Mouse (Mus musculus) embryonic facial prominence, embryonic 12.5 days (tissue): Measurements from ENCODE around the gene Olfr92. TPM values are rescaled to one million over a fixed set of nuclear protein-coding genes. Genes with fewer than 3 reads are reported as not detected.

Experiments used
- ATAC-seq: fragments of 200-750 bp; cut with Nextera tagmentation; 2 replicates; pipeline ENCODE4 v1.8.0; 2017; ENCODE audit not compliant: insufficient number of reproducible peaks, insufficient read depth, low FRiP score, low TSS enrichment
- H3K27ac ChIP-seq: fragments of 300-500 bp; sonication (generic); 2 replicates; pipeline ENCODE4 v1.5.1; 2016; ENCODE audit warnings: mild to moderate bottlenecking
- H3K27me3 ChIP-seq: fragments of 300-500 bp; sonication (generic); 2 replicates; pipeline ENCODE4 v1.6.1; 2016; ENCODE audit warnings: mild to moderate bottlenecking, moderate library complexity
- H3K36me3 ChIP-seq: fragments of 300-500 bp; sonication (generic); 2 replicates; pipeline ENCODE4 v1.6.1; 2016; ENCODE audit warnings: mild to moderate bottlenecking
- H3K4me1 ChIP-seq: fragments of 300-500 bp; sonication (generic); 2 replicates; pipeline ENCODE4 v1.6.1; 2016
- H3K4me2 ChIP-seq: fragments of 300-500 bp; sonication (generic); replicated peaks from 2 replicates; pipeline ENCODE4 v1.6.1; 2016; ENCODE audit warnings: mild to moderate bottlenecking, moderate library complexity
- H3K4me3 ChIP-seq: fragments of 300-500 bp; sonication (generic); 2 replicates; pipeline ENCODE4 v1.5.1; 2016; ENCODE audit warnings: mild to moderate bottlenecking
- H3K9ac ChIP-seq: fragments of 300-500 bp; sonication (generic); 2 replicates; pipeline ENCODE4 v1.6.1; 2016; ENCODE audit warnings: mild to moderate bottlenecking, moderate library complexity
- H3K9me3 ChIP-seq: fragments of 300-500 bp; sonication (generic); 2 replicates; pipeline ENCODE4 v1.6.1; 2016; ENCODE audit warnings: mild to moderate bottlenecking, moderate library complexity
- WGBS: fragments of 180-500 bp; shearing (Covaris S2); methylation state at CpG from one replicate; pipeline ENCODE4 v1.1.7; 2016; 5-methylcytosine and 5-hydroxymethylcytosine counted together
- polyA plus RNA-seq: library from polyadenylated mRNA; unstranded; fragments of >200 nt; fragmentation: Nextera tagmentation; extraction: Ambion mirVana; gene quantifications from 2 replicates; pipeline ENCODE4 v1.2.1, GENCODE M21; 2016

Gene Olfr92
- polyA plus RNA-seq, 1 experiment from 2014 or later = not detected

DNA sequence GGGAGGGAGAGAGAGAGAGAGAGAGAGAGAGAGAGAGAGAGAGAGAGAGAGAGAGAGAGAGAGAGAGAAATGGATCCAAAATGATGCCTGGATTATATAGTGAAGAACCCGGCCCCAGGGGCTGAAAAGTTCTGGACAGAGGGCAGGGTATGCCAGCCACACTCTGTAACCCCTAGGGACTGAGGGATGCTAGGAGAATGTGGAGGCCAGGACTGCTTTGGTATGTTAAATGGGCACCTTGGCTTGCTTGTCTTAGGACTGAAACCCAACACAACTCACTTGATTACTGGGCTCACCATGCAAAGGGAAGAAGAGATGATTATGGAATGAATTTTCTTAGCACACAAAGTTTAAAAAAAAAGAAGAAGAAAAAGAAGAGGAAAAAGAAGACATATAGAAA, 41.7 kb downstream of the Olfr92 start:
- H3K27me3 ChIP-seq = no peaks in the 10 kb centered on the region
- no peak overlapping the region for H3K4me2 ChIP-seq
- H3K4me3 ChIP-seq = no peak overlapping the region
- no peak overlapping the region for H3K9ac ChIP-seq
- no peak overlapping the region for H3K27ac ChIP-seq
- H3K9me3 ChIP-seq = no peaks in the 10 kb centered on the region
- 29% methylated on average over 1 of the region's 1 CpGs for WGBS
- H3K36me3 ChIP-seq = peaks cover 25% of the 10 kb centered on the region
- no peak for ATAC-seq
- peaks cover 8% of the 10 kb centered on the region; the same call in 1 of the 2 replicates for H3K4me1 ChIP-seq

DNA sequence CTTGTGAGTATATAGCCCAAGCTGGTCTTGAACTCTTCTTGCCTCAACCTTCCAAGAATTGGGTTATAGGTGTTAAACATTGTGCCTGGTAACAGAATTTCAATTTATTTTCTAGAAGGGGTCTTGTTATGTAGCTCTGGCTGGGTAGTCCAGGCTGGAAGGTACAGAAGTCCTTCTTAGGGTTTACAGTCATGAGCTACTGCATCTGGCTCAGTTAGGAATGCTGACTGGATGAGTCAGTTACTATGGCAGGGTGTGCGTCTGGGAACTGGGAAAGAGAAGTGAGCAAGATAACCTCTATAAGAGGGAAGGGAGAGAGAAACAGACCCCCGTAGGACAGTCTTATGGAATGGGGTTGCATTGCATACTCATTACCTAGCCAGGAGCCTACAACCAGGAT, 44.1 kb downstream of the Olfr92 start:
- 93% methylated on average over 2 of the region's 2 CpGs for WGBS
- no peak for ATAC-seq
- H3K27me3 ChIP-seq = no peaks in the 10 kb centered on the region
- no peak overlapping the region for H3K27ac ChIP-seq
- H3K4me1 ChIP-seq = peaks cover 8% of the 10 kb centered on the region; the same call in 1 of the 2 replicates
- H3K9me3 ChIP-seq = no peaks in the 10 kb centered on the region
- peaks cover 47% of the 10 kb centered on the region for H3K36me3 ChIP-seq
- no peak overlapping the region for H3K9ac ChIP-seq
- no peak overlapping the region for H3K4me3 ChIP-seq
- no peak overlapping the region for H3K4me2 ChIP-seq

DNA sequence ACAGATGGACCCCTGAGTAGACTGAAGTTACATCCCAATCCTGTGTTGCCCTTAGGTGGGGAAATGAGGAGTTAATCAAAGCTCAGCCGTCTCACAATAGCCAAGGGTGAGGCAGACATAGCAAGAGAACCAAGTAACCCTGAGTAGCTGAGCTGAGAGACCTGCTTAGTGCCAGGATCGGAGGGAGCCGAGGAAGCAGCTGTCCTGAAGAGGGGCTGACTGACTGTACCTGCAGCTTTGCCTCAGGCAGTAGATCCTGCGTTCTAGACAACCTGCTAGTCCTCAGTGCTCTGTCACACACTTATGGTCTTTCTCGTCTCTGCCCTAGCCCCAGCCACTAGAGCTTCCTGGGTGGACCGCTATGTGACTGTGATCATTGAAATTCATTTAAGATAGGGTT, 44.7 kb downstream of the Olfr92 start:
- H3K9ac ChIP-seq = no peak overlapping the region
- H3K4me1 ChIP-seq = peaks cover 8% of the 10 kb centered on the region; the same call in 1 of the 2 replicates
- no peak overlapping the region for H3K27ac ChIP-seq
- no peaks in the 10 kb centered on the region for H3K27me3 ChIP-seq
- 91% methylated on average over 6 of the region's 6 CpGs for WGBS
- peaks cover 53% of the 10 kb centered on the region for H3K36me3 ChIP-seq
- no peak overlapping the region for H3K4me3 ChIP-seq
- H3K9me3 ChIP-seq = no peaks in the 10 kb centered on the region
- H3K4me2 ChIP-seq = no peak overlapping the region
- no peak for ATAC-seq

DNA sequence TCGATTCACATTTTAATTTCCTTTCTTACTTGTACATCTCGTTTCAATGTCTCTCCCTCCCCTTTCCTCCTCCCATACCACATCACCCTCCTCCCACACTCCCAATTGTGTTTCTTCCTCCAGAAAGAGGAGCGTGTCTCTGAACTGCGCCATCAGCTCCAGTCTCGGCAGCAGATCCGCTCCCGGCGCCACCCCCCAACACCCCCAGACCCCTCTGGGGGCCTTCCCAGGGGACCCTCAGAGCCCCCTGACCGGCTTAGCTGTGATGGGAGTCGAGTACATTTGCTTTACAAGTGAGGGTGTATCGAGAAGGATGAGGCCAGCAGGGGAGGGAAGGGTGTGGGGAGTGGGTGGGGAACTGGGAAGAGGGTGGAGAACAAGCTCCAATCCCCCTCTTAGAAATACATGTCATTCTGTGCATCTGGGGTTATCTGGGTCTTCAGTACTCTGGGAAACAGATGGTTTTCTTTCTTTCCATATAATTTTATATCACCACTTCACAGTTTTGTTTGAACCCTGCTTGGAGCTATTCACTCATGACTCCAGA, 47.1 kb downstream of the Olfr92 start:
- Histone ChIP-seq H3K27me3 (no peaks in the 10 kb centered on the region), H3K4me2 (no peak overlapping the region), H3K27ac (no peak overlapping the region), H3K4me1 (no peaks in the 10 kb centered on the region), H3K4me3 (no peak overlapping the region), H3K9ac (no peak overlapping the region), H3K9me3 (no peaks in the 10 kb centered on the region), H3K36me3 (peaks cover 76% of the 10 kb centered on the region)
- WGBS = 70% methylated on average over 11 of the region's 11 CpGs
- no peak for ATAC-seq

DNA sequence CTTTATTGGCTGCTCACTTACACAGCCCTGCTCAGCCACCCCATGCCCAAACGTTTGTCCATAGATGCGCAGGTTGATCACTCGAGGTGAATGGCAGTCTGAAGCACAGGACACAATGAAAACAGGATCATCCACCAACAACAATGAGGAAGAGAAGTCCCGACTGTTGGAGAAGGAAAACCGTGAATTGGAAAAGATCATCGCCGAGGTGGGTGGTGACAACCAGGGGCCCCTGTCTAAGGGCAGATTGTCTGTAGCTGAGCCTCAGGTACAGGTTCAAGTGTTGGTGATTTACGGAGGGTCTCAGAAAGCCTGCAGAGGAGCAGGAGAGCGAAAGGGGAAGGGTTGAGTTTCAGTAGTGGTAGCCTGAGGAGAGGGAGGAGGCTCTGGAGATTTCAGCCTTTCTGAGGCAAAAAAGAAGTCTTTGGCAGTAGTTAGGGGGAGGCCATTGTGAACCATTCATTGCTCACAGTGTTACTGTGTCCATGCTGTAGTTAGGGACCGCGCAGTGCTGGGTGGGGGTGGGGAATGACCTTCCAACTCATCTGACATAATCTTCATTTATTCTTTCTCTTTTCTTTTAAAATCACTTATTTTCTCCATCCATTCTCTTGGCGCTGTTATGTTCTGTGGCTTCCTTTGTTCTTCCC, 47.7 kb downstream of the Olfr92 start:
- ATAC-seq = no peak
- Histone ChIP-seq H3K36me3 (peaks cover 82% of the 10 kb centered on the region), H3K27ac (no peak overlapping the region), H3K9ac (no peak overlapping the region), H3K4me3 (no peak overlapping the region), H3K4me2 (no peak overlapping the region), H3K9me3 (no peaks in the 10 kb centered on the region), H3K27me3 (no peaks in the 10 kb centered on the region), H3K4me1 (no peaks in the 10 kb centered on the region)
- WGBS = 78% methylated on average over 12 of the region's 12 CpGs

DNA sequence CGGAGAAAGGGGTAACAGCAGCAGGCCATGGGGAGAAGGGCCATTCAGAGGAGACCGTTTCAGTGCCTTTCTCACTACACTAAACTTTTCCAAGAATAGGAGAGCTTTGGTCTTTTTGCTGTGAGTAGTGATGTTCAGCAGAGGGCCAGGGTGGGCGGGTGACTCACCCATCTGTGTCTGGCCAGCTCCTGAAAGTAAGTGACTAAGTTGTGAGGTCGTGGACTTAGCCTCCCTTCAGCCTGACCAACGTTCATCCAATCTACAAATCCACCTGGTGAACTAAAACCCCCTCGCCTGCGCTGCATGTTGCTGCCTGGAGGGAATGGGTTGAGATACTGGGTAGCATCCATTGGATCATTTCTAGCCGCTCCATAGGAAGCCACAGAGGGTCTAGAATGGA, 49.8 kb downstream of the Olfr92 start:
- Histone ChIP-seq H3K4me3 (no peak overlapping the region), H3K9ac (no peak overlapping the region), H3K36me3 (peaks cover 95% of the 10 kb centered on the region), H3K4me1 (no peaks in the 10 kb centered on the region), H3K4me2 (no peak overlapping the region), H3K27me3 (no peaks in the 10 kb centered on the region), H3K9me3 (no peaks in the 10 kb centered on the region), H3K27ac (no peak overlapping the region)
- 90% methylated on average over 8 of the region's 8 CpGs for WGBS
- ATAC-seq = no peak

DNA sequence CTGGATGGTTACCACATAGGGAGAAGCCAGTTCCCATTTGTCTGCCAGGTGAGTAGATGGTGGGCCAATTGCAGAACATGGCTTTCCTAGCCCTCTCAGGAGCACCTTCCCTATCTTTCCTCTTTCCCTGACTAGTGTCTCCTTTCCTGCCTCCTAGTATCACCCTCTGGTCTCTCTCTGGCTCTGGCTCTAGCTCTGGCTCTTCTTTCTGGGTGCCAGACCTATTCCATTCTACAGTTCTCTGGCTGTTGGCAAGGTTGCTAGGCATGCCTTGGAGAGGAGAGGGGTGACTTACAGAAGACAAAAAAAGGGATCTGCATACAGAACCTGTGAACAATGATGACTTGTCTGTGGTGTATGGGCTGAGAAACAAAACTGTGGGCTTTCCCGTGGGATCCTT, 52.0 kb downstream of the Olfr92 start:
- Histone ChIP-seq H3K4me2 (no peak overlapping the region), H3K9me3 (no peaks in the 10 kb centered on the region), H3K4me1 (no peaks in the 10 kb centered on the region), H3K9ac (no peak overlapping the region), H3K4me3 (no peak overlapping the region), H3K27me3 (no peaks in the 10 kb centered on the region), H3K27ac (no peak overlapping the region), H3K36me3 (peaks cover 97% of the 10 kb centered on the region)
- ATAC-seq = no peak
- 84% methylated on average over 1 of the region's 1 CpGs for WGBS

DNA sequence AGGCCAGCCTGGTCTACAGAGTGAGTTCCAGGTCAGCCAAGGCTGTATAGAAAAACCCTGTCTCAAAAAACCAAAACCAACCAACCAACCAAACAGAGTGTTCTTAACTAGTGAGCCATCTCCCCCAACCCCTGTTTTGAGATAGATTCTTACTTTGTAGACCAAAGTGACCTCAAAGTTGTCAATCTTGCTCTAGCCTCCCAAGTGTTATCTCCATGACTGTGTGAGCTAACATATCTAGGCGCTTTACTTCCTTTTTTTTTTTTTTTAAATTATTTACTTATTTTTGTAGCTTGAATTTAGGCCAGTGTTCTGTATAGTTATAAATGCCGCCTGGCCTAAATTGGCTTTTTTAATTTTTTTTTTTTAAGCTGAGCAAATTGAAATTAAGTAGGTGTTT, 53.9 kb downstream of the Olfr92 start:
- Histone ChIP-seq H3K9me3 (no peaks in the 10 kb centered on the region), H3K4me1 (no peaks in the 10 kb centered on the region), H3K36me3 (peaks cover 97% of the 10 kb centered on the region), H3K4me3 (no peak overlapping the region), H3K4me2 (no peak overlapping the region), H3K9ac (no peak overlapping the region), H3K27ac (no peak overlapping the region), H3K27me3 (no peaks in the 10 kb centered on the region)
- no peak for ATAC-seq
- WGBS = 88% methylated on average over 2 of the region's 2 CpGs

DNA sequence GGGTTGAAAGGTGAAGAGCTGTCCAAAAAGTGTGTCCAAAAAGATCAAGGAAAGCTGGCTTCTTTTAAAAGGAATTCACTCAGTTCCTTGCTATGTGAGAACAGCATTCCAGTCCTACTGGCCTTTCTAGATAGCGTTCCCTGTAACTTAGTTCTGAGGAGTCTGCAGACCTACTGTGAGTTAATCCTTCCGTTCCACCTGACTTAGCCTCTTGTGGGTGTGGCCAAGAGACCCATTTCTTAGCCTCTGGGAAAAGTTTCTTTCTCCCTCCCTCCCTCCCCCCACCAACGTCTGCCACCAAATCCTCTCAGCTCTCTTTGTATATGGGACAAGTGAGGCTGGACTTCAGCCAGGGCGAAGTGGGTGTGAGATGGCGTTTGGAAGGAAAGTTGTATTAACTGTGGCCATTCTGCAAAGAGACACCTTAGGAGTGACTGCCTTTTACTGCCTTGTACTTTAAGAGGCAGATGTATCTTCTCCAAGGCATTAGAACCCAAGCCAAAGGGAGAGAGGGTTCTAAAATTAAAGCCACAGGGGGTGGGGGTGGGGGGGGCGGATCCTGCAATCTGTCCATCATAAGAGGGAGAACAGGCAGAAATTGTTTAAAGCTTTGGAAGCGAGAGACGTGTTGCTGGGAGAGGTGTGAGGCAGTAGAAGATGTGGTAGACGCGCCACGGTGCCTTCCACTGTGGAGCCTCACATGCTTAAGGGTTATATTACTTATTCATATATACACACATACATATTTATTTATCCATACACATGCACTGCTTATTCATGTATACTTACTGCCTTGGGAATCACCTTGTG, 56.0 kb downstream of the Olfr92 start:
- Histone ChIP-seq H3K4me1 (no peaks in the 10 kb centered on the region), H3K27ac (no peak overlapping the region), H3K27me3 (no peaks in the 10 kb centered on the region), H3K9ac (no peak overlapping the region), H3K9me3 (no peaks in the 10 kb centered on the region), H3K36me3 (peaks cover 91% of the 10 kb centered on the region), H3K4me2 (no peak overlapping the region), H3K4me3 (no peak overlapping the region)
- WGBS = 78% methylated on average over 11 of the region's 11 CpGs
- ATAC-seq = no peak

DNA sequence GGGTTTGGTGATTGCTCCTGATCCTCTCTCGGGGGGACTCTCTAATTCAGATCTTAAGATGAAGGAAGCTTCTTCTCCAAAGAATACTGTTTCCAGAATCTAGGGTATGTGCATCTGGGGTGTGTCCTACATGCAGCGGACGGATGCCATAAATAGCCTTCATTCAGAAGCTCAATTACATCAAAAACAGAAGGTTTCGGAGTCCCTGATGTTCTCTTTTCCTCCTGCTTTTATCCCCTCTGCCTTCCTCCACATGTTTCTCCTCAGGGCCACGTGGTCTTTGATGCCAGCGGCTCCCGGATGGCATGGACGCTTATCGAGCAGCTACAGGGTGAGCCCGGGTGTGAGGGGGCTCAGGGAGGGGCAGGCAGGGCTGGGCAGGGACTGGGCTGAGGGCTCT, 56.8 kb downstream of the Olfr92 start:
- Histone ChIP-seq H3K4me2 (no peak overlapping the region), H3K4me3 (no peak overlapping the region), H3K27me3 (no peaks in the 10 kb centered on the region), H3K27ac (no peak overlapping the region), H3K9ac (no peak overlapping the region), H3K9me3 (no peaks in the 10 kb centered on the region), H3K36me3 (peaks cover 87% of the 10 kb centered on the region), H3K4me1 (no peaks in the 10 kb centered on the region)
- WGBS = 65% methylated on average over 10 of the region's 10 CpGs
- ATAC-seq = no peak

DNA sequence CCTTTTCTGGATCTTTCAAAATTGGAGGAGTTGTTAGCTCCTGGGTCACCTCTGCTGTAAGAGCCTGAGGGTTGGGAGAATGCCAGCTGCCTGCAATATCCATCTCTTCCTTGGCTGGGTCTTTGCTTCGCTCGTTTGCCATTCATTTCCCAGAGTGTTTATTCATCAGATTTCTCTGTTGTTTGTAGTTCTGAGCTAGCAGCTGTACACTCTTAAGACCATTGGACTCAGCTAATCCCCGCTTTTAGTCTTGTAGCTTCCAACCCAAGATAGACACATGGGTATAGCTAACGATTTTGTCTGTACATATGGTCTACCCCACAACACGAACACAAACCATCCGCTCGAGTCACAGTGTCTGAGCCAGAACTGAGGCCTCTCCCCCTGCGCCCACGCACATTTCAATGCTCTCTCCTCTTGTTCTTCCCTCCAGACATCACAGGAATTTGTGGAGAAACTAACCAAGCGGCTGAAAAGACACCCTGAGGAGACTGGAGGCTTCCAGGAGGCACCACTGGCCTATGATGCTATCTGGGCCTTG, 57.7 kb downstream of the Olfr92 start:
- Histone ChIP-seq H3K9ac (no peak overlapping the region), H3K4me3 (no peak overlapping the region), H3K4me2 (no peak overlapping the region), H3K27ac (no peak overlapping the region), H3K27me3 (no peaks in the 10 kb centered on the region), H3K36me3 (peaks cover 79% of the 10 kb centered on the region), H3K9me3 (no peaks in the 10 kb centered on the region), H3K4me1 (no peaks in the 10 kb centered on the region)
- ATAC-seq = no peak
- 84% methylated on average over 10 of the region's 10 CpGs for WGBS

DNA sequence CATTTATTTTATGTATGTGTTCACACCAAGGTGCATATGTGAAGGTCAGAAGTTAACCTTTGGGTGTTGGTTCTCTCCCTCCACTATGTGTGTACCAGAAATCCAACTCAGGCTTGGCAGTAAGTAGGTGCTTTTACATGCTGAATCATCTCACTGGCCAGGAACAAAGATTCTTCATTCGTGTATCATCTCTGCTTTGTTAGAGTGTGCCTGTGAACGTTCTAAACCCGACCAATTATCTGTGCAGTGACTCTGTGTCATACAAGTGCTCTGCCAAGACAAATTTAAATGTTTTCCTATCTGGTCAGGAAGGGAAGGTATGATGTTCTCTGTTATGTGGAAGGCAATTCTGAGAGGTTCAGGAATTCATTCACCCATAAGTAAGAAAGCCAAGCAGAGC, 58.5 kb downstream of the Olfr92 start:
- WGBS = 83% methylated on average over 3 of the region's 3 CpGs
- H3K27me3 ChIP-seq = no peaks in the 10 kb centered on the region
- H3K4me3 ChIP-seq = no peak overlapping the region
- H3K4me1 ChIP-seq = no peaks in the 10 kb centered on the region
- no peak overlapping the region for H3K4me2 ChIP-seq
- no peak overlapping the region for H3K27ac ChIP-seq
- H3K9me3 ChIP-seq = no peaks in the 10 kb centered on the region
- no peak for ATAC-seq
- no peak overlapping the region for H3K9ac ChIP-seq
- peaks cover 77% of the 10 kb centered on the region for H3K36me3 ChIP-seq
